Mouse (Mus musculus) left cerebral cortex, postnatal 14 days (tissue): ENCODE results near the gene Gata1. TPM values are rescaled to one million over a fixed set of nuclear protein-coding genes. Genes with fewer than 3 reads are reported as not detected.
"Not testable (repeated sequence)": the region's sequence is repeated elsewhere in the genome, so short reads cannot be mapped to it uniquely, and the experiment has no call there.

Source experiments
- DNase-seq, 2 experiments: peaks; one replicate each; pipeline ENCODE4 v3.0.0; 2021 to 2022; ENCODE audit warnings: low spot score in 2 of 2, mixed read lengths in 1 of 2
- intact Hi-C: fragments of 180-260 bp; cut with DNase I; formaldehyde crosslinking; loops from one replicate; pipeline ENCODE4 v1.15.1; 2025
- long read RNA-seq, 2 experiments: library from polyadenylated mRNA; stranded (forward); transcript quantifications; one replicate each; pipeline ENCODE4 v2.0.0; 2021
- total RNA-seq, 2 experiments: library from RNA; stranded (reverse); gene quantifications; 2 replicates each; pipeline ENCODE4 v1.2.3; 2021

The Gata1 gene
- not detected for total RNA-seq
- long read RNA-seq, experiment 1, partial matches to known transcripts: 0 of 1 reads
- long read RNA-seq, experiment 1, other reads (novel, unspliced or antisense): 0 of 1 reads
- long read RNA-seq, experiment 2: 0 reads

GRCm38 (mm10) chrX:7977892-7978291, at the start of gene Gata1:
Gene Gata1, minus strand, starts transcription at chrX:7978071.
- intact Hi-C loops: no loop called here
- no peak for DNase-seq

- intact Hi-C loops: no loop called here
- DNase-seq: no peak
Measured at GRCm38 (mm10) chrX:8026811-8027210, 48.9 kb upstream of the Gata1 start.

DNA sequence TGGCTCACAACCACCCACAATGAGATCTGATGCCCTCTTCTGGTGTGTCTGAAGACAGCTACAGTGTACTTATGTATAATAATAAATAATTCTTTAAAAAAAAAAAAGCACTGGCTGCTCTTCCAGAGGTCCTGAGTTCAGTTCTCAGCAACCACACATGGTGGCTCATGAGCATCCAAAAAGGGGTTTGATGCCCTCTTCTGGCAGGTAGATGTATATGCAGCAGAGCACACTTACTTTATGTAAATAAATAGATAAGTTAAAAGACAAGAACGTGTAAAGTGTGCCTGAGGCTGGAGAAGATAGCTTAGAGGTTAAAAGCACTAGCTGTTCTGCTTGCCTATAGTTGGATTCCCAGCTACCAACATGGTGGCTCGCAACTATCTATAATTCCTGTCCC, 46.9 kb upstream of the Gata1 start:
- no peak for DNase-seq
- intact Hi-C loops: no loop called here

DNA sequence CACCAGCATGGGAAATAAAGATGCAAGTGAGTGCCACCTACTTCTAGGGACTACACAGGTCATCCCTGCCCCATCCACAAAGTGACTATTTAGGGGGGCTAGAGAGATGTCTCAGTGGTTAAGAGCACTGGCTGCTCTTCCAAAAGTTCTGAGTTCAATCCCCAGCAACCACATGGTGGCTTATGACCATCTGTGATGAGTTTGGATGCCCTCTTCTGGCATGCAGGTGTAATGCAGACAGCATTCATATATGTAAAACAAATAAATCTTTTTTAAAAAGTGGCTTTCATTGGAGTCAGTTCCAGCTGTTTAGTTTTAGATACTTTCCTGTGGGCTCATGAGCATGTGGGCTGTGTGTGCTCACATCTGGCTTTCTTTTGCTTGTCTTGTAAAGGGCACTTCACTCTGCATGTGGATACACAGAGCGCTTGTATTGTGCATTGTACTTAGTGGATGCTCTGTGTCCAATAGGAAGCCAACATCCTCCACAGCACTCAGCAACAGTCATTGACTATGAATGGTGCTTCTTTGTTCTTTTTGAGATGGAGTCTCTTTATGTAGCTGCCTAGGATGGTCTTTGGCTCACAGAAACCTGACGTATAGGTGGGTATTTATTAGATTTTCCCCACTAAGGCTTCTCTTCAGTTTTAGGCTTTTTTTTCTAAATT, 42.4 kb upstream of the Gata1 start:
- intact Hi-C loops: no loop called here
- DNase-seq: peak in 1 of 2 experiments; percentile 15

GRCm38 (mm10) chrX:8018286-8018685, 40.4 kb upstream of the Gata1 start, which contains the start of gene Glod5:
Gene Glod5, minus strand, starts transcription at chrX:8018492.
- intact Hi-C loops: loop anchor here (5.0 kb wide), 1 partner anchor 106 kb away; no protein-coding TSS in a partner anchor
- DNase-seq: no peak

DNA sequence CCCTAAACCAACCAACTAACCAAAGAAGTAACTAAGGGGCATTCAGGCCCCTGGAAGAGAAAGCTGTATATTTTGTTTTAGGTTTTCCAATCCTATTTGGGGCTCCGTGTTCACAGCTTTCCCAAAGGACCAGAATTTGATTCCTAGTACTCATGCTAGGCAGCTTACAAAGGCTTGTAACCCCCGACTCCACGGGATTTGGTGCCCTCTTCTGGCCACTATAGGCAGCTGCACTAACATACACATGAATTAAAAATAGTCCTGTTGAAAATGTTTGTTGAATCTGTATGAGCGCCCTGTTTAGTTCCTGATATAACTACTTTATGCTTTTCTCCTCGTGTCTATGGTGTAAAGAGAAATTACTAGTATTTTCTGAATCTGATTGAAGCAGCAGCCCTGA, 39.3 kb upstream of the Gata1 start:
- peak; percentile 5 to 13 for DNase-seq
- intact Hi-C loops: loop anchor here (5.0 kb wide), 1 partner anchor 105 kb away; no protein-coding TSS in a partner anchor

DNA sequence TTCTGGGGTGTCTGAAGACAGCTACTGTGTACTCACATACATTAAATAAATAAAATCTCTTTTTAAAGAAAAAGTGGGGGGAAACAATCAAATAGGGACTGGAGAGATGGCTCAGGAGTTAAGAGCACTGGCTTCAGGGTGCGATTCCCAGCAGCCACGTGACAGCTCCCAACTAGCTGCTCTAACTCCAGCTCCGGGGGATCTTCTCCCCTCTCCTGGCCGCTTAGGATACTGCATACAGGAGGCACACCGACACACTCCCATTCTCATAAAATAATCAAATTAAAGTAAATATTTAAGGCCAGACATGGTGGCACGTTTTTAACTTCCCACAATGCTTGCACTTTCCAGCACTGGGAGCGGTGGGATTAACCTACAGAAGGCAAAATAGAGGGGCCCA, 37.8 kb upstream of the Gata1 start:
- intact Hi-C loops: loop anchor here (5.0 kb wide), 1 partner anchor 103 kb away; no protein-coding TSS in a partner anchor
- DNase-seq: not testable (repeated sequence)

- intact Hi-C loops: no loop called here
- DNase-seq: no peak
Measured at GRCm38 (mm10) chrX:8013569-8014314, 35.9 kb upstream of the Gata1 start.

- intact Hi-C loops: no loop called here
- no peak for DNase-seq
Measured at GRCm38 (mm10) chrX:8013157-8013556, 35.3 kb upstream of the Gata1 start.

DNA sequence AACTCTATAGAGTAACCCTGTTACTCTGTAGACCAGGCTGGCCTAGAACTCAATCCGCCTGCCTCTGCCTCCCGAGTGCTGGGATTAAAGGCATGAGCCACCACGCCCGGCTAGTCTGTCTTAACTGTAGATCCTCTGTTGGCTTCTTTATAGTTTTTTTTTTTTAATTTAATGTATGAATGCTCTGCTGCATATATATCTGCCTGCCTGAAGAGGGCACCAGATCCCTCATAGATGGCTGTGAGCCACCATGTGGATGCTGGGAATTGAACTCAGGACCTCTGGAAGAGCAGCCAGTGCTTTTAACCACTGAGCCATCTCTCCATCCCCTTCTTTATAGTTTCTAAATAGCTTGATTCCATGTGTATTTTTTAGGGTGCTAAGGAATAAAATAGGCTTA, 31.5 kb upstream of the Gata1 start:
- intact Hi-C loops, DNase-seq: not testable (repeated sequence)

GRCm38 (mm10) chrX:8008543-8008942, 30.7 kb upstream of the Gata1 start:
- DNase-seq: no peak
- intact Hi-C loops: no loop called here

DNA sequence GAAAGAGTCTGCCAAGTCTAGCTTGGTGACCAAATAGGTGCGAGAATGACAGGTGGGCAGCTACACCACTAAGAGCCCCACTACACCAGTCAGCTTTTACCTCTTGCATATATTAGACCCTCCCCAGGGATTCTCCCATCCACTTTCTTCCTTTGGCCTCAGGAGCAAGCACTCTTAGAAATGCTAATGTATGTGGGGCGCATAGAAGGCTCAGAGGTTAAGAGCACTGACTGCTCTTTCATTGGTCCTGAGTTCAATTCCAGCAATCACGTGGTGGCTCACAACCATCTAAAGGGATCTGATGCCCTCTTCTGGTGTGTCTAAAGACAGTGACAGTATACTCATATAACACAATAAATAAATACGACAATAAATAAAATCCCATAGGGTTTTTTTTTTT, 25.1 kb upstream of the Gata1 start:
- no peak for DNase-seq
- intact Hi-C loops: no loop called here

- intact Hi-C loops: no loop called here
- no peak for DNase-seq
Measured at GRCm38 (mm10) chrX:8002001-8002400, 24.1 kb upstream of the Gata1 start.

DNA sequence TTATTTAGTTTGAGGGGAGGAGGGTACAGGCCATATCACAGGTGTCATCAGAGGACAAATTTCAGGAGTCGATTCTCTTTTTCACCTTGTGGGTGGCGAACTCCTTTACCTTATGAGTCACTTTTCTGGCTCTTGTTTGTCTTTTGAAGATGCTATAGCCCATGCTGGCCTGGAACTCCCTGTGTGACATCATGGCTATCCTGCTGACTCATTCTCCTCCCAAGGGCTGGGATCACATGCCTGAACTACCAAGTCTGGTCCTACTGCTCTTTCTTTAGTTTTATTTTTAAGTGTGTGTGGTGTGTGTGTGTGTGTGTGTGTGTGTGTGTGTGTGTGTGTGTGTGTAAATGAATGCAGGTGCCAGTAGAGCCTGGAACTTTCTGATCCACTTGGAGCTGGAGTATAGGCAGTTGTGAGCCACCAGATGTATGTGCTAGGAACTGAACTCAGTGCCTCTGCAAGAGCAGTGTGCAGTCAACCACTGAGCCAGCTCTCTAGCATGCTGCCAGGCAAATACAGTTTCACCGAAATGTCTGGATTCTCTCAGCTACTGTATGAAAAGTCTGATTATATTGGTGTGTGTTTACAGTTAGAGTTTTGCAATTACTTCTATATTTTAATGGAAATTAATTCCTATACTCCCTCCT, 22.8 kb upstream of the Gata1 start:
- intact Hi-C loops: no loop called here
- no peak for DNase-seq

GRCm38 (mm10) chrX:7993068-7993735, 15.3 kb upstream of the Gata1 start:
- intact Hi-C loops: no loop called here

GRCm38 (mm10) chrX:7992379-7993067, 14.7 kb upstream of the Gata1 start:
- intact Hi-C loops: no loop called here

More at GRCm38 (mm10) chrX:7993068-7993735, 15.3 kb upstream of the Gata1 start:
- no peak for DNase-seq

GRCm38 (mm10) chrX:7981368-7981767, 3.5 kb upstream of the Gata1 start:
- intact Hi-C loops: no loop called here
- no peak for DNase-seq

More at GRCm38 (mm10) chrX:7992379-7993067, 14.7 kb upstream of the Gata1 start:
- DNase-seq: no peak

GRCm38 (mm10) chrX:7971292-7971691, 6.6 kb downstream of the Gata1 start:
- intact Hi-C loops: no loop called here
- no peak for DNase-seq

- DNase-seq: no peak
- intact Hi-C loops: no loop called here
Measured at GRCm38 (mm10) chrX:7968899-7969298, 9.0 kb downstream of the Gata1 start.
